Mouse (Mus musculus) CH12.LX (cell line): ENCODE measurements around the gene Mpl. TPM values are rescaled to one million over a fixed set of nuclear protein-coding genes. Genes with fewer than 3 reads are reported as not detected.

ENCODE experiments used
- DNase-seq: peaks from one replicate; pipeline ENCODE4 v3.0.0-alpha.2; 2013; ENCODE audit errors: extremely low read depth
- H3K27ac ChIP-seq: 2 replicates; pipeline ENCODE4 v1.5.1; 2012; ENCODE audit warnings: low read depth, mild to moderate bottlenecking, control low read depth, moderate library complexity; ENCODE audit not compliant: insufficient read depth
- H3K27me3 ChIP-seq: replicated peaks from 2 replicates; pipeline ENCODE3; 2012; ENCODE audit warnings: inconsistent platforms
- H3K36me3 ChIP-seq, 2 experiments: replicated peaks in 1 of 2; 2 replicates each; pipeline versions ENCODE3 to v1.6.1; 2012; ENCODE audit warnings: inconsistent platforms in 1 of 2, low read length in 1 of 2, mild to moderate bottlenecking in 1 of 2, mixed read lengths in 1 of 2, moderate library complexity in 1 of 2; ENCODE audit not compliant: control insufficient read depth in 1 of 2, insufficient read depth in 1 of 2
- H3K4me1 ChIP-seq, 2 experiments: 2 replicates each; pipeline ENCODE4 v1.6.1; 2012; ENCODE audit warnings: inconsistent platforms in 1 of 2, moderate library complexity in 1 of 2; ENCODE audit not compliant: insufficient read depth in 2 of 2, control insufficient read depth in 1 of 2
- H3K4me2 ChIP-seq: 2 replicates; pipeline ENCODE4 v1.6.1; 2012; ENCODE audit warnings: low read depth, mild to moderate bottlenecking, control low read depth; ENCODE audit not compliant: poor library complexity, insufficient read depth, severe bottlenecking
- H3K4me3 ChIP-seq, 3 experiments: fragments of 150-350 bp in 1 of 3; sonication (generic) in 1 of 3; replicated peaks in 1 of 3; 2 replicates each; pipeline versions ENCODE3 to v1.5.1; 2011 to 2012; ENCODE audit warnings: low read depth in 2 of 3, low read length in 2 of 3, mild to moderate bottlenecking in 2 of 3, moderate library complexity in 2 of 3, control low read depth in 1 of 3, improper control_type of control experiment in 1 of 3, inconsistent platforms in 1 of 3, mixed read lengths in 1 of 3; ENCODE audit not compliant: poor library complexity in 1 of 3
- H3K79me2 ChIP-seq: replicated peaks from 2 replicates; pipeline ENCODE4 v1.6.1; 2012; ENCODE audit warnings: mild to moderate bottlenecking, moderate library complexity; ENCODE audit not compliant: control insufficient read depth, poor library complexity, insufficient read depth, severe bottlenecking; ENCODE audit errors: extremely low read depth
- H3K9ac ChIP-seq: 2 replicates; pipeline ENCODE4 v1.6.1; 2012; ENCODE audit warnings: low read depth, mild to moderate bottlenecking, control low read depth, moderate library complexity; ENCODE audit not compliant: insufficient read depth
- H3K9me3 ChIP-seq: replicated peaks from 2 replicates; pipeline ENCODE3; 2012; ENCODE audit warnings: low read length, inconsistent platforms, mixed read lengths
- BHLHE40 ChIP-seq: IDR thresholded peaks from 2 replicates; pipeline ENCODE4 v1.6.1; 2011; ENCODE audit warnings: mild to moderate bottlenecking, low read depth, low read length, improper control_type of control experiment
- CHD1 ChIP-seq: IDR thresholded peaks from 2 replicates; pipeline ENCODE4 v1.6.1; 2012; ENCODE audit warnings: low read depth, low read length, improper control_type of control experiment, inconsistent platforms
- ELF1 ChIP-seq: IDR thresholded peaks from 2 replicates; pipeline ENCODE4 v1.6.1; 2014; ENCODE audit warnings: low read depth, mild to moderate bottlenecking, inconsistent platforms, low read length, improper control_type of control experiment
- EP300 ChIP-seq: IDR thresholded peaks from 2 replicates; pipeline ENCODE4 v1.6.1; 2011; ENCODE audit warnings: low read length, improper control_type of control experiment
- ETS1 ChIP-seq: conservative IDR thresholded peaks from 2 replicates; pipeline ENCODE4 v1.6.1; 2012; ENCODE audit warnings: low read depth, mild to moderate bottlenecking, inconsistent platforms, low read length, improper control_type of control experiment, moderate library complexity
- IRF4 ChIP-seq: IDR thresholded peaks from 2 replicates; pipeline ENCODE4 v1.6.1; 2014; ENCODE audit warnings: low read depth, mild to moderate bottlenecking, inconsistent platforms, low read length, improper control_type of control experiment
- KAT2A ChIP-seq: IDR thresholded peaks from 2 replicates; pipeline ENCODE4 v1.6.1; 2012; ENCODE audit warnings: low read length, improper control_type of control experiment, inconsistent platforms; ENCODE audit not compliant: insufficient replicate concordance
- MAFK ChIP-seq: IDR thresholded peaks from 2 replicates; pipeline ENCODE4 v1.6.1; 2011; ENCODE audit warnings: low read length, improper control_type of control experiment; ENCODE audit not compliant: insufficient replicate concordance
- MEF2A ChIP-seq: IDR thresholded peaks from 2 replicates; pipeline ENCODE4 v1.6.1; 2014; ENCODE audit warnings: low read depth, mild to moderate bottlenecking, inconsistent platforms, low read length, improper control_type of control experiment, borderline replicate concordance
- MXI1 ChIP-seq: IDR thresholded peaks from 2 replicates; pipeline ENCODE4 v1.6.1; 2011; ENCODE audit warnings: mild to moderate bottlenecking, low read depth, low read length, improper control_type of control experiment
- NELFE ChIP-seq: IDR thresholded peaks from 2 replicates; pipeline ENCODE4 v1.6.1; 2011; ENCODE audit warnings: low read depth, low read length, improper control_type of control experiment
- NRF1 ChIP-seq: IDR thresholded peaks from 2 replicates; pipeline ENCODE4 v1.6.1; 2014; ENCODE audit warnings: low read depth, mild to moderate bottlenecking, inconsistent platforms, low read length, improper control_type of control experiment, moderate library complexity
- POLR2A ChIP-seq: IDR thresholded peaks from 2 replicates; pipeline ENCODE4 v1.6.1; 2011; ENCODE audit warnings: low read depth, mild to moderate bottlenecking, improper control_type of control experiment, low read length
- POLR2AphosphoS2 ChIP-seq: IDR thresholded peaks from 2 replicates; pipeline ENCODE4 v1.6.1; 2011; ENCODE audit warnings: low read depth, low read length, improper control_type of control experiment
- RAD21 ChIP-seq: IDR thresholded peaks from 2 replicates; pipeline ENCODE4 v1.6.1; 2011; ENCODE audit warnings: low read depth, mild to moderate bottlenecking, low read length, improper control_type of control experiment, moderate library complexity
- SMC3 ChIP-seq: IDR thresholded peaks from 2 replicates; pipeline ENCODE4 v1.6.1; 2011; ENCODE audit warnings: low read depth, low read length, improper control_type of control experiment
- TCF12 ChIP-seq: IDR thresholded peaks from 2 replicates; pipeline ENCODE4 v1.6.1; 2014; ENCODE audit warnings: low read depth, mild to moderate bottlenecking, inconsistent platforms, low read length, improper control_type of control experiment
- UBTF ChIP-seq: IDR thresholded peaks from 2 replicates; pipeline ENCODE4 v1.6.1; 2012; ENCODE audit warnings: low read depth, mild to moderate bottlenecking, inconsistent platforms, low read length, improper control_type of control experiment, moderate library complexity
- ZMIZ1 ChIP-seq: IDR thresholded peaks from 2 replicates; pipeline ENCODE4 v1.6.1; 2012; ENCODE audit warnings: low read depth, mild to moderate bottlenecking, inconsistent platforms, low read length, improper control_type of control experiment
- dilution Hi-C: fragments of 300-500 bp; cut with MboI; formaldehyde crosslinking; loops from 2 replicates; pipeline ENCODE4 v1.14.3; 2020; ENCODE audit warnings: low sequenced_read_pairs; ENCODE audit not compliant: extremely low pct_unique_long_range_greater_than_20kb, extremely low pct_ligation_motif_present
- in situ Hi-C: fragments of 300-500 bp; cut with MboI; formaldehyde crosslinking; loops from 3 replicates; pipeline ENCODE4 v1.14.3; 2019; ENCODE audit warnings: low sequenced_read_pairs, low pct_ligation_motif_present, low pct_unique_long_range_greater_than_20kb, mixed read lengths
- polyA plus RNA-seq: library from polyadenylated mRNA; unstranded; fragments of >175 nt; gene quantifications from 2 replicates; pipeline ENCODE4 v1.2.1, GENCODE M21; 2012; ENCODE audit warnings: low read depth; ENCODE audit not compliant: insufficient read length
- total RNA-seq, 2 experiments: library from RNA; depleted of rRNA; stranded (reverse); fragments of 300-350 nt in 1 of 2; fragments of >200 nt in 1 of 2; gene quantifications; 2 replicates each; pipeline ENCODE4 v1.2.3; 2012 to 2014

The Mpl gene
- total and polyA plus RNA-seq, 3 experiments = not detected

DNA sequence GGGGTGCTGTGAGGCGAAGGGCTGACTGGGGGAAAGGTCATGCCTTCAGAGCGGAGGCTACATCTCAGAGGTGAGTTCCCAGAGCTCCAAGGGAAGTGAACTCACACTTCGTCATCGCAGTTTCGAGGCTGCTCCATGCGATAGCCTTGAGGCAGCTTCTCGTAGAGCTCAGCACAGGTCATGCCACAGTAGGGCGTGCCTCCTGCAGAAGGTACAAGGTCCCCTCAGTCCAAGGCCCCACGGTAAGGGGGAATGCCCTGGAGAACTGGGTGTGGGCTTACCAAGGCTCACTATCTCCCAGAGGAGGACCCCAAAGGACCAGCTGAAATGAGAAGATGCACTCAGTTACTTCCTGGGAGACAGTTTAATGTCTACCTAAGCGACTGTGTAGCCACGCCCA is 15.4 kb upstream of the Mpl start:
- Histone ChIP-seq H3K79me2 (no peaks in the 10 kb centered on the region), H3K27me3 (peaks cover 88% of the 10 kb centered on the region), H3K36me3 (no peaks in the 10 kb centered on the region), H3K27ac (no peak overlapping the region), H3K9ac (no peak overlapping the region), H3K9me3 (peaks cover 9% of the 10 kb centered on the region), H3K4me2 (no peak overlapping the region), H3K4me1 (no peaks in the 10 kb centered on the region), H3K4me3 (no peak overlapping the region)
- TF ChIP-seq POLR2A (no peak), BHLHE40 (no peak), KAT2A (no peak), CHD1 (no peak), EP300 (no peak), POLR2AphosphoS2 (no peak), UBTF (no peak), IRF4 (no peak), ZMIZ1 (no peak), SMC3 (no peak)
- in situ Hi-C loops (no loop called here), dilution Hi-C loops (no loop called here)
- no peak for DNase-seq

DNA sequence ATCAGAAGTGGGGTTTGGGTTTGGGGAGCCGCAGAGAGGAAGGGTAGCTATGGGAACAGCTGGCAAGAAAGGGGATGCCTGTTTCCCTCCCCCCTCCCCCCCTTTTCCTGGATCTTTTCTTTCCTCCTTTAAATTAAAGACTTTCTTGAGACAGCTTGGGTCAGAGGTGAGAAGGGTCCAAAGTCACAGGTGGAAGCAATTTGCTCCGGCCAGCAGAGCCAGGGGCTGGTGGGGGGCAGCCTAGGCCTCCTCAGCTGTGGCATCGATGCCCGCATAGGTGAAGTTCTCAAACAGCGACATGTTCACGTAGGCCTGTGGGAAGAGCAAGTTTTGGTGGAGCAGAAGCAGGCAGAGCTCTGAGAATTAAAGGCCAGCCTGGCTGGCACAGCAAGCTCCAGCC is 14.0 kb upstream of the Mpl start:
- H3K79me2 ChIP-seq = no peaks in the 10 kb centered on the region
- H3K9ac ChIP-seq = no peak overlapping the region
- no peaks in the 10 kb centered on the region for H3K4me1 ChIP-seq
- dilution Hi-C loops = no loop called here
- peaks cover 9% of the 10 kb centered on the region for H3K9me3 ChIP-seq
- in situ Hi-C loops = no loop called here
- TF ChIP-seq ETS1 (no peak), IRF4 (no peak), TCF12 (no peak), CHD1 (no peak), NELFE (no peak), ELF1 (no peak), MEF2A (no peak), UBTF (no peak), NRF1 (no peak), KAT2A (no peak), MAFK (no peak), POLR2A (no peak), MXI1 (no peak), RAD21 (no peak)
- no peak overlapping the region for H3K4me2 ChIP-seq
- peaks cover 87% of the 10 kb centered on the region for H3K27me3 ChIP-seq
- no peaks in the 10 kb centered on the region for H3K36me3 ChIP-seq
- no peak overlapping the region for H3K27ac ChIP-seq
- H3K4me3 ChIP-seq = no peak overlapping the region
- no peak for DNase-seq
